Mouse (Mus musculus) gastrocnemius, postnatal 4 days (tissue): ENCODE data around the gene Dusp16. TPM values are rescaled to one million over a fixed set of nuclear protein-coding genes. Genes with fewer than 3 reads are reported as not detected.
A peak's percentile ranks its signal among the peaks of the same experiment; 100 is the strongest.

Experiments used
- DNase-seq, 2 experiments: peaks; one replicate each; pipeline ENCODE4 v3.0.0; 2021 to 2022; ENCODE audit warnings: low spot score in 2 of 2, mixed read lengths in 2 of 2
- long read RNA-seq, 2 experiments: library from polyadenylated mRNA; stranded (forward); transcript quantifications; one replicate each; pipeline ENCODE4 v2.0.0; 2021
- total RNA-seq, 2 experiments: library from RNA; stranded (reverse); gene quantifications; 2 replicates each; pipeline ENCODE4 v1.2.3; 2021

Dusp16 gene
- 10 to 100 TPM; 27.8 to 29.7 TPM for total RNA-seq
- long read RNA-seq, experiment 1, full-length matches to known transcripts, result 6 of 15 reads
- long read RNA-seq, experiment 1, partial matches to known transcripts, result 1 of 15 reads
- long read RNA-seq, experiment 1, other reads (novel, unspliced or antisense), result 8 of 15 reads
- long read RNA-seq, experiment 2, full-length matches to known transcripts, result 15 of 29 reads
- long read RNA-seq, experiment 2, partial matches to known transcripts, result 4 of 29 reads
- long read RNA-seq, experiment 2, other reads (novel, unspliced or antisense), result 10 of 29 reads

- DNase-seq, result peak; percentile 65 to 79
Observed at GRCm38 (mm10) chr6:134792141-134793045, at the start of gene Dusp16. Gene Dusp16, minus strand, starts transcription at chr6:134792625.

- DNase-seq, result no peak
Observed at GRCm38 (mm10) chr6:134840346-134840745, 47.9 kb upstream of the Dusp16 start.

- no peak for DNase-seq
Observed at GRCm38 (mm10) chr6:134838111-134838510, 45.7 kb upstream of the Dusp16 start.

- DNase-seq, result no peak
Observed at GRCm38 (mm10) chr6:134834585-134835251, 42.3 kb upstream of the Dusp16 start.

- DNase-seq, result no peak
Observed at GRCm38 (mm10) chr6:134830776-134831175, 38.4 kb upstream of the Dusp16 start.

- peak; percentile 100 for DNase-seq
Observed at GRCm38 (mm10) chr6:134829786-134830700, 37.6 kb upstream of the Dusp16 start, which contains the start of gene Crebl2. Gene Crebl2, plus strand, starts transcription at chr6:134830154.

- DNase-seq, result no peak
Observed at GRCm38 (mm10) chr6:134822844-134823243, 30.4 kb upstream of the Dusp16 start.

- DNase-seq, result no peak
Observed at GRCm38 (mm10) chr6:134820411-134820810, 28.0 kb upstream of the Dusp16 start.

- DNase-seq, result no peak
Observed at GRCm38 (mm10) chr6:134819741-134820140, 27.3 kb upstream of the Dusp16 start.

GRCm38 (mm10) chr6:134817051-134817928 is 24.9 kb upstream of the Dusp16 start:
- no peak for DNase-seq

GRCm38 (mm10) chr6:134813066-134813465 is 20.6 kb upstream of the Dusp16 start:
- no peak for DNase-seq

GRCm38 (mm10) chr6:134807794-134808193 is 15.4 kb upstream of the Dusp16 start:
- DNase-seq, result no peak

GRCm38 (mm10) chr6:134807091-134807490 is 14.7 kb upstream of the Dusp16 start:
- no peak for DNase-seq

GRCm38 (mm10) chr6:134806130-134806529 is 13.7 kb upstream of the Dusp16 start:
- DNase-seq, result no peak

GRCm38 (mm10) chr6:134804736-134805277 is 12.4 kb upstream of the Dusp16 start:
- DNase-seq, result no peak

GRCm38 (mm10) chr6:134802641-134803043 is 10.2 kb upstream of the Dusp16 start:
- DNase-seq, result no peak

GRCm38 (mm10) chr6:134801483-134801882 is 9.1 kb upstream of the Dusp16 start:
- DNase-seq, result no peak

- no peak for DNase-seq
Observed at GRCm38 (mm10) chr6:134796297-134796696, 3.9 kb upstream of the Dusp16 start.

GRCm38 (mm10) chr6:134793911-134794520 is 1.6 kb upstream of the Dusp16 start:
- DNase-seq, result peak; percentile 57 to 84
